In genomic region chr11:120578024-120578693, GRCm38 (mm10) we compare ENCODE assay signal across 10 mouse cellular contexts. TPM values are rescaled to one million over a fixed set of nuclear protein-coding genes. Genes with fewer than 3 reads are reported as not detected.
DNase-seq lines count a peak whose midpoint lies in the region; ATAC-seq and TF ChIP-seq lines count a peak whose summit lies in the region.
"Had no signal": no experiment of that assay in that cellular context is flagged by ENCODE, and none has a peak within 500 bp of the region (broad histone marks: within the 10 kb centered on the region; RNA-seq: fewer than 3 reads in every experiment).

No protein-coding gene starts in this region.

- H3K27ac ChIP-seq in lung, embryonic 14.5 days (ENCODE audit: low read depth) = no peak overlapping the region
- H3K27ac ChIP-seq in kidney, postnatal 0 days = peak overlapping the region; percentile 80
- H3K27ac ChIP-seq in neural tube, embryonic 14.5 days (ENCODE audit: low read depth, low read length) = no peak overlapping the region
- H3K27ac ChIP-seq: liver, embryonic 14.5 days had no signal

- no peaks in the 10 kb centered on the region for H3K9me3 ChIP-seq in lung, embryonic 14.5 days (ENCODE audit: low read depth, low read length)
- no peaks in the 10 kb centered on the region for H3K9me3 ChIP-seq in kidney, postnatal 0 days (replicated peaks; ENCODE audit: low read length)
- no peaks in the 10 kb centered on the region for H3K9me3 ChIP-seq in neural tube, embryonic 14.5 days (ENCODE audit: control insufficient read depth, low read length)

- WGBS in lung, embryonic 14.5 days = 81% methylated on average over 10 of the region's 10 CpGs
- 67% methylated on average over 10 of the region's 10 CpGs for WGBS in kidney, postnatal 0 days
- 82% methylated on average over 10 of the region's 10 CpGs for WGBS in neural tube, embryonic 14.5 days

- H3K4me3 ChIP-seq in lung, embryonic 14.5 days (ENCODE audit: low read depth, low read length) = no peak overlapping the region
- H3K4me3 ChIP-seq in kidney, postnatal 0 days (replicated peaks; ENCODE audit: low read depth, low read length) = no peak overlapping the region
- no peak overlapping the region for H3K4me3 ChIP-seq in neural tube, embryonic 14.5 days (ENCODE audit: low read depth, low read length)

- H3K4me2 ChIP-seq in lung, embryonic 14.5 days = no peak overlapping the region
- no peak overlapping the region for H3K4me2 ChIP-seq in kidney, postnatal 0 days (ENCODE audit: low read length)
- no peak overlapping the region; the same call in 1 of the 2 replicates for H3K4me2 ChIP-seq in neural tube, embryonic 14.5 days (ENCODE audit: low read depth, low read length)

- DNase-seq in cerebellum, adult 9-10 months = peak; percentile 52
- DNase-seq in lung, embryonic 14.5 days = no peak
- DNase-seq in lung, postnatal 10 days = no peak
- no peak for DNase-seq in kidney, postnatal 0 days (ENCODE audit: low spot score)
- DNase-seq in layer of hippocampus, adult 11-12 months (ENCODE audit: low spot score) = no peak
- no peak for DNase-seq in thymus, postnatal 25 days

- peaks cover 43% of the 10 kb centered on the region for H3K36me3 ChIP-seq in lung, embryonic 14.5 days (ENCODE audit: insufficient read depth)
- H3K36me3 ChIP-seq in kidney, postnatal 0 days (ENCODE audit: insufficient read depth, low read length) = peaks cover 20% of the 10 kb centered on the region
- H3K36me3 ChIP-seq in neural tube, embryonic 14.5 days (ENCODE audit: control insufficient read depth, insufficient read depth, low read length) = peaks cover 24% of the 10 kb centered on the region

- peaks cover 13% of the 10 kb centered on the region for H3K4me1 ChIP-seq in lung, embryonic 14.5 days (ENCODE audit: insufficient read depth)
- H3K4me1 ChIP-seq in kidney, postnatal 0 days (replicated peaks; ENCODE audit: insufficient read depth, low read length) = peaks cover 19% of the 10 kb centered on the region
- H3K4me1 ChIP-seq in neural tube, embryonic 14.5 days (ENCODE audit: control insufficient read depth, insufficient read depth, low read length) = peaks cover 27% of the 10 kb centered on the region

- ATAC-seq in cerebellum, adult (ENCODE audit: insufficient number of reproducible peaks, low FRiP score, low TSS enrichment) = no peak
- ATAC-seq in lung, embryonic 14.5 days (ENCODE audit: insufficient read depth) = no peak
- ATAC-seq in kidney, postnatal 0 days (replicated peaks; ENCODE audit: low FRiP score, low read depth) = no peak
- no peak for ATAC-seq in neural tube, embryonic 14.5 days (ENCODE audit: low read depth)

- no peaks in the 10 kb centered on the region for H3K27me3 ChIP-seq in lung, embryonic 14.5 days (ENCODE audit: insufficient read depth, low read length)
- H3K27me3 ChIP-seq in kidney, postnatal 0 days (ENCODE audit: insufficient read depth, low read length) = no peaks in the 10 kb centered on the region
- H3K27me3 ChIP-seq in neural tube, embryonic 14.5 days (ENCODE audit: control insufficient read depth, insufficient read depth, low read length) = no peaks in the 10 kb centered on the region

- TF ChIP-seq CTCF in lung, embryonic 14.5 days (IDR thresholded peaks at IDR 0.05; ENCODE audit: low read depth) = no peak
- TF ChIP-seq CTCF in kidney, postnatal 0 days (IDR thresholded peaks at IDR 0.05; ENCODE audit: low read depth) = no peak

- H3K9ac ChIP-seq in lung, embryonic 14.5 days = 0 out of 2 replicates have a peak overlapping the region, but pooled peaks have one; percentile 23
- H3K9ac ChIP-seq in kidney, postnatal 0 days (ENCODE audit: low read depth, low read length) = 0 out of 2 replicates have a peak overlapping the region, but pooled peaks have one; percentile 20
- 0 out of 2 replicates have a peak overlapping the region, but pooled peaks have one; percentile 16 for H3K9ac ChIP-seq in neural tube, embryonic 14.5 days (replicated peaks; ENCODE audit: low read depth, low read length)
- H3K9ac ChIP-seq: liver, embryonic 14.5 days had no signal

RNA-seq across cellular contexts. Expression of gene Arhgdia, which starts 3.3 kb away (rescaled TPM):
- 717 and 734 TPM in 2 replicates for polyA plus RNA-seq in lung, embryonic 14.5 days (2014; fragmentation: Nextera tagmentation; extraction: Ambion mirVana)
- polyA plus RNA-seq in kidney, postnatal 0 days (2015; fragmentation: Nextera tagmentation; extraction: Ambion mirVana) = 444 and 506 TPM in 2 replicates
- 419 and 479 TPM in 2 replicates for polyA plus RNA-seq in neural tube, embryonic 14.5 days (2014; fragmentation: Nextera tagmentation; extraction: Ambion mirVana)

RNA-seq across cellular contexts. Expression of gene P4hb, which starts 5.1 kb away (rescaled TPM):
- 872 and 897 TPM in 2 replicates for polyA plus RNA-seq in lung, embryonic 14.5 days (2014; fragmentation: Nextera tagmentation; extraction: Ambion mirVana)
- 635 and 676 TPM in 2 replicates for polyA plus RNA-seq in kidney, postnatal 0 days (2015; fragmentation: Nextera tagmentation; extraction: Ambion mirVana)
- polyA plus RNA-seq in neural tube, embryonic 14.5 days (2014; fragmentation: Nextera tagmentation; extraction: Ambion mirVana) = 248 and 330 TPM in 2 replicates

RNA-seq across cellular contexts. Expression of gene Alyref, which starts 20.0 kb away (rescaled TPM):
- 617 and 627 TPM in 2 replicates for polyA plus RNA-seq in lung, embryonic 14.5 days (2014; fragmentation: Nextera tagmentation; extraction: Ambion mirVana)
- polyA plus RNA-seq in kidney, postnatal 0 days (2015; fragmentation: Nextera tagmentation; extraction: Ambion mirVana) = 341 and 361 TPM in 2 replicates
- 191 and 222 TPM in 2 replicates for polyA plus RNA-seq in neural tube, embryonic 14.5 days (2014; fragmentation: Nextera tagmentation; extraction: Ambion mirVana)

RNA-seq across cellular contexts. Expression of gene Anapc11, which starts 20.1 kb away (rescaled TPM):
- 229 and 237 TPM in 2 replicates for polyA plus RNA-seq in lung, embryonic 14.5 days (2014; fragmentation: Nextera tagmentation; extraction: Ambion mirVana)
- polyA plus RNA-seq in kidney, postnatal 0 days (2015; fragmentation: Nextera tagmentation; extraction: Ambion mirVana) = 159 and 168 TPM in 2 replicates
- polyA plus RNA-seq in neural tube, embryonic 14.5 days (2014; fragmentation: Nextera tagmentation; extraction: Ambion mirVana) = 209 and 236 TPM in 2 replicates

RNA-seq across cellular contexts. Expression of gene Ppp1r27, which starts 27.2 kb away (rescaled TPM):
- polyA plus RNA-seq in lung, embryonic 14.5 days (2014; fragmentation: Nextera tagmentation; extraction: Ambion mirVana) = not detected in 2 replicates
- polyA plus RNA-seq in kidney, postnatal 0 days (2015; fragmentation: Nextera tagmentation; extraction: Ambion mirVana) = 0.30 TPM in 1 of 2 replicates, not detected in the other
- not detected in 2 replicates for polyA plus RNA-seq in neural tube, embryonic 14.5 days (2014; fragmentation: Nextera tagmentation; extraction: Ambion mirVana)
- polyA plus RNA-seq: liver, embryonic 14.5 days; neural tube, embryonic 11.5 days had no signal
